Comparison of ENCODE assay signal across 8 mouse cellular contexts in the genomic region with DNA sequence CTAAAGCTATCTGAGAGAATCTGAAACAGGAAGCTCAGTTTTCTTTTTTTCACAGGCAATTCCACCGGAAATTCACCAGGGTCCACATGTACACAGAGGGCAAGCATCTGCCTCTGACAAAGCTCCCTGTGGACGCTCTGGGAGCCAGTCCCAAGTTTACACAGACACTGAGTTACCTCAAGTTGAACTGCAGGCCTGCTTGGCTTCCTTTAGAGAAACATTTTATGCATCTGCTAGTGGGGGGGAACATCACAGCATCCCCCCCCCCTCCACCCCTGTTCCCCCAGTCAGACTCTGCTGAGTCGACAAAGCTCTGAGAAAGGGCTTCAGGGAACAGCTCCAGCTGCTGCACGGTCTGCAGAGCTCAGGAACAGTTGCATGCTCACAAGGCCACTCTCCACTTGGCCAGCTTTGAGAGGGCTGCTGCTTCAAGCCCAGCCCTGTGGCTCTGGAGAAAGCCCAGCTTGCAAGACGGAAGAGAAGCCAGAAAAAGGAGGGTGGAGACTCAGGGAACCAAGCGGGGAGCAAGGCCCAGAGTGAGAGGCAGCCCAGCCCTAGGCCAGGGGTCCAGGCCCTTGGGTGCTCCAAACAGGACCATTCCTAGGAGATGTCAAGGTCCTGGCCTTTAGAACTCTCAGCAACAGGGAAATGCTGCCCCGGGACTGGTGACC. TPM values are rescaled to one million over a fixed set of nuclear protein-coding genes. Genes with fewer than 3 reads are reported as not detected.
DNase-seq lines count a peak whose midpoint lies in the region; ATAC-seq lines count a peak whose summit lies in the region.

No protein-coding gene starts in this region.

- no peaks in the 10 kb centered on the region for H3K36me3 ChIP-seq in heart, embryonic 13.5 days
- peaks cover 5% of the 10 kb centered on the region; the same call in 1 of the 2 replicates for H3K36me3 ChIP-seq in liver, embryonic 16.5 days (ENCODE audit: control insufficient read depth, insufficient read depth)
- H3K36me3 ChIP-seq in neural tube, embryonic 12.5 days: no peaks in the 10 kb centered on the region

- H3K4me2 ChIP-seq in heart, embryonic 13.5 days: peak overlapping the region; percentile 94
- peak overlapping the region; percentile 82 for H3K4me2 ChIP-seq in liver, embryonic 16.5 days (ENCODE audit: low read depth, low read length)
- peak overlapping the region; percentile 86 for H3K4me2 ChIP-seq in neural tube, embryonic 12.5 days (replicated peaks)

- peak; percentile 56 for ATAC-seq in erythroblast, adult 5-6 weeks (replicated peaks; ENCODE audit: low FRiP score, poor library complexity, severe bottlenecking)
- no peak for ATAC-seq in heart, embryonic 13.5 days (ENCODE audit: extremely low read depth, insufficient number of reproducible peaks, low FRiP score, low TSS enrichment)
- ATAC-seq in liver, embryonic 16.5 days (ENCODE audit: low read depth): peak; percentile 7; the same call in 1 of the 2 replicates
- ATAC-seq in neural tube, embryonic 12.5 days (ENCODE audit: low FRiP score, low read depth): 0 out of 2 replicates have a peak, but pooled peaks have one; percentile 4
- no peak for ATAC-seq in monocyte, adult 5-6 weeks (replicated peaks; ENCODE audit: insufficient number of reproducible peaks, low FRiP score, low TSS enrichment, poor library complexity, severe bottlenecking)

- H3K4me1 ChIP-seq in heart, embryonic 13.5 days: peaks cover 32% of the 10 kb centered on the region
- H3K4me1 ChIP-seq in liver, embryonic 16.5 days (ENCODE audit: control insufficient read depth, low read depth, low read length): peaks cover 59% of the 10 kb centered on the region
- H3K4me1 ChIP-seq in neural tube, embryonic 12.5 days: peaks cover 13% of the 10 kb centered on the region

- peak; percentile 60 for DNase-seq in CD4-positive helper T cell, adult 2 months (ENCODE audit: low read depth, low spot score)
- DNase-seq in adrenal gland, adult 8-10 months: peak; percentile 72
- peak; percentile 46 for DNase-seq in kidney, adult 9 months

- peak overlapping the region; percentile 92 for H3K4me3 ChIP-seq in heart, embryonic 13.5 days
- H3K4me3 ChIP-seq in liver, embryonic 16.5 days (ENCODE audit: low read depth, low read length): peak overlapping the region; percentile 94
- peak overlapping the region; percentile 75 for H3K4me3 ChIP-seq in neural tube, embryonic 12.5 days

- H3K27me3 ChIP-seq in heart, embryonic 13.5 days (replicated peaks): no peaks in the 10 kb centered on the region
- no peaks in the 10 kb centered on the region for H3K27me3 ChIP-seq in liver, embryonic 16.5 days (ENCODE audit: control insufficient read depth, insufficient read depth, low read depth, low read length)
- H3K27me3 ChIP-seq in neural tube, embryonic 12.5 days (replicated peaks): no peaks in the 10 kb centered on the region

- H3K9me3 ChIP-seq in heart, embryonic 13.5 days: no peaks in the 10 kb centered on the region
- no peaks in the 10 kb centered on the region for H3K9me3 ChIP-seq in liver, embryonic 16.5 days (replicated peaks; ENCODE audit: control insufficient read depth, low read length)
- H3K9me3 ChIP-seq in neural tube, embryonic 12.5 days: no peaks in the 10 kb centered on the region

- 25% methylated on average over 7 of the region's 7 CpGs for WGBS in heart, embryonic 13.5 days
- 17% methylated on average over 7 of the region's 7 CpGs for WGBS in liver, embryonic 16.5 days (ENCODE audit: insufficient replicate concordance)
- 41% methylated on average over 7 of the region's 7 CpGs for WGBS in neural tube, embryonic 12.5 days

- H3K9ac ChIP-seq in heart, embryonic 13.5 days: peak overlapping the region; percentile 93
- H3K9ac ChIP-seq in liver, embryonic 16.5 days (ENCODE audit: low read depth, low read length): peak overlapping the region; percentile 96
- no peak overlapping the region for H3K9ac ChIP-seq in neural tube, embryonic 12.5 days

- H3K27ac ChIP-seq in heart, embryonic 13.5 days (replicated peaks): peak overlapping the region; percentile 70
- peak overlapping the region; percentile 91 for H3K27ac ChIP-seq in liver, embryonic 16.5 days (ENCODE audit: low read length)
- no peak overlapping the region for H3K27ac ChIP-seq in neural tube, embryonic 12.5 days

RNA-seq across cellular contexts. Expression of gene Tbc1d2b, which starts 1.5 kb away (rescaled TPM):
- total RNA-seq in adrenal gland, adult 8-10 months (2022): 10 to 100 TPM; 28.0 to 49.4 (median 37.7) TPM
- total RNA-seq in erythroblast, adult 5-6 weeks (2015; ENCODE audit: low replicate concordance): 69.2 and 78.6 TPM in 2 replicates
- total RNA-seq in erythroblast, adult 5-6 weeks (2017; ENCODE audit: low replicate concordance): 76.9 and 83.4 TPM in 2 replicates
- 4.5 and 5.2 TPM in 2 replicates for polyA plus RNA-seq in heart, embryonic 13.5 days (2015; fragmentation: Nextera tagmentation; extraction: Ambion mirVana)
- 8.0 and 8.3 TPM in 2 replicates for polyA plus RNA-seq in liver, embryonic 16.5 days (2015; fragmentation: Nextera tagmentation; extraction: Ambion mirVana)
- 8.6 and 11.7 TPM in 2 replicates for polyA plus RNA-seq in neural tube, embryonic 12.5 days (2016; fragmentation: Nextera tagmentation; extraction: Ambion mirVana)
- total RNA-seq in monocyte, adult 5-6 weeks (2017): 51.8 to 93.0 TPM (median 58.5 TPM) in 3 replicates

Comparison
In these comparisons a context has a peak if more than half of its experiments do, and no peak if none do; other contexts are left out.
1. ATAC-seq: peak in erythroblast, adult 5-6 weeks (single experiment), liver, embryonic 16.5 days (single experiment) and neural tube, embryonic 12.5 days (single experiment); none in heart, embryonic 13.5 days (single experiment) and monocyte, adult 5-6 weeks (single experiment).
2. Peak in every context shown above with its lines, with median percentiles within 50 percentile points of each other: DNase-seq, H3K4me2 ChIP-seq and H3K4me3 ChIP-seq.